Comparison of ENCODE assay signal across 22 mouse cellular contexts in the genomic region with DNA sequence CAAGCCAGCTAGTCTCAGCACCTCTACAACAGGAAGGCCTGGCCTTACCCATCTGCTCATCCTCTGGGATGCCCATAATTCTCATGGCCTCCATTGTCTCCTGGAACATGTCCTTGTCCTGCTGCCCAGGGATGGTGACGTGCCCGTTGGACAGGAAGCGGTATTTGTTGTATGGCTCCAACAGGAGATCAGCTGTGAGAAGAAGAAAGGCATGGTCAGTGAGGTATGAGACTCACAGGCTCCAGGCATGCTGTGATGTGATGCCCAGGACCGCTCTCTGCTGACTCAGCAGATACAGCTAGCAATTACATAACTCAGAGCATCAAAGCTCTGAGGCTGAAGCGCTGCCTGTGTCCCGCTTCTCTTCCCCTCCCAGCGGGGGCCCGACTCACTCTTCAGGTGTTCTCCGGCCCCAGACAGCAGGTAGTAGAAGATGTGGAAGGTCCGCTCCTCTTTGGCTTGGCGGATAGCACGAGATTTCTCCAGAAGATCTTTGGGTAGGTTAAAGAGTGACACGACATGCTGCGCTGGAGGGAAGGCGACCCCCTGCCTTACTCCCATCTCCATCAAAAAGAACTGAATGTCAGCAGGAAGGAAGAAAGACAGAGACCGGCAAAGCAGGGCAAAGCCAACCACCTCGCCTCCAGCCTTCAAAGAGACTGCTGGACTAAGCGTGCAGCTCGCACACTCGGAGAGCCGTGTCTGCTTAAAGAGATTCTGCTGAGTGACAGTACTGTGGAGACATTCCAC. TPM values are rescaled to one million over a fixed set of nuclear protein-coding genes. Genes with fewer than 3 reads are reported as not detected.
DNase-seq lines count a peak whose midpoint lies in the region; ATAC-seq and TF ChIP-seq lines count a peak whose summit lies in the region.
"Had no signal": no experiment of that assay in that cellular context is flagged by ENCODE, and none has a peak within 500 bp of the region (broad histone marks: within the 10 kb centered on the region; RNA-seq: fewer than 3 reads in every experiment).

No protein-coding gene starts in this region.

- H3K4me3 ChIP-seq in layer of hippocampus, adult 2 months, result no peak overlapping the region
- no peak overlapping the region for H3K4me3 ChIP-seq in CH12.LX (replicated peaks in 1 of 3; ENCODE audit: low read depth in 2 of 3, low read length in 2 of 3, poor library complexity in 1 of 3)
- H3K4me3 ChIP-seq in hindbrain, embryonic 14.5 days (replicated peaks; ENCODE audit: low read length), result no peak overlapping the region
- H3K4me3 ChIP-seq: embryonic facial prominence, embryonic 13.5 days; heart, embryonic 15.5 days; hindbrain, embryonic 10.5 days; kidney, embryonic 15.5 days; megakaryocyte, embryonic 14.5 days; neural tube, embryonic 13.5 days had no signal

- no peak for TF ChIP-seq EP300 in CH12.LX (IDR thresholded peaks at IDR 0.05; ENCODE audit: low read length)

- no peaks in the 10 kb centered on the region for H3K27me3 ChIP-seq in CH12.LX (replicated peaks)
- no peaks in the 10 kb centered on the region for H3K27me3 ChIP-seq in hindbrain, embryonic 14.5 days (ENCODE audit: control insufficient read depth, insufficient read depth, low read length)
- H3K27me3 ChIP-seq: embryonic facial prominence, embryonic 13.5 days; heart, embryonic 15.5 days; kidney, embryonic 15.5 days; megakaryocyte, embryonic 14.5 days; neural tube, embryonic 13.5 days had no signal

- dilution Hi-C loops in CH12.LX (cut with MboI; ENCODE audit: extremely low pct_ligation_motif_present, extremely low pct_unique_long_range_greater_than_20kb, low sequenced_read_pairs), result no loop called here

- no peaks in the 10 kb centered on the region for H3K9me3 ChIP-seq in CH12.LX (replicated peaks; ENCODE audit: low read length)
- H3K9me3 ChIP-seq in hindbrain, embryonic 14.5 days (ENCODE audit: control insufficient read depth, low read length), result no peaks in the 10 kb centered on the region
- H3K9me3 ChIP-seq: embryonic facial prominence, embryonic 13.5 days; G1E; heart, embryonic 15.5 days; hindbrain, embryonic 10.5 days; kidney, embryonic 15.5 days; megakaryocyte, embryonic 14.5 days; neural tube, embryonic 13.5 days had no signal

- no peak for TF ChIP-seq POLR2A in CH12.LX (IDR thresholded peaks at IDR 0.05; ENCODE audit: low read depth, low read length)

- H3K9ac ChIP-seq in CH12.LX (ENCODE audit: insufficient read depth, low read depth), result no peak overlapping the region
- H3K9ac ChIP-seq in hindbrain, embryonic 14.5 days, result no peak overlapping the region
- H3K9ac ChIP-seq: embryonic facial prominence, embryonic 13.5 days; heart, embryonic 15.5 days; kidney, embryonic 15.5 days; lung, embryonic 14.5 days; neural tube, embryonic 13.5 days had no signal

- H3K79me2 ChIP-seq in CH12.LX (replicated peaks; ENCODE audit: control insufficient read depth, extremely low read depth, insufficient read depth, poor library complexity, severe bottlenecking), result peaks cover 13% of the 10 kb centered on the region

- DNase-seq in layer of hippocampus, adult 2 months (ENCODE audit: low spot score in 2 of 2), result no peak
- DNase-seq in layer of hippocampus, postnatal 36 days, result no peak
- DNase-seq in CH12.LX (ENCODE audit: extremely low read depth) (no peak), ZHBTc4 (ENCODE audit: low read depth, low spot score) (peak; percentile 59)
- DNase-seq in cerebellum, postnatal 25 days, result peak; percentile 52 to 66
- DNase-seq in kidney, adult 9 months, result no peak
- no peak for DNase-seq in hindbrain, embryonic 14.5 days (ENCODE audit: low spot score)
- DNase-seq in urinary bladder, postnatal 25 days (ENCODE audit: low spot score), result no peak
- DNase-seq: adrenal gland, adult 2 months; heart, adult 18-20 months; lung, embryonic 14.5 days; right cerebral cortex, postnatal 25 days; thymus, postnatal 36 days had no signal

- TF ChIP-seq CTCF in layer of hippocampus, adult 2 months (conservative IDR thresholded peaks at IDR 0.05), result no peak
- TF ChIP-seq CTCF in CH12.LX (conservative IDR thresholded peaks at IDR 0.05 in 1 of 2, IDR thresholded peaks at IDR 0.05 in 1 of 2; ENCODE audit: low read depth in 2 of 2, low read length in 2 of 2), result no peak

- in situ Hi-C loops in CH12.LX (cut with MboI; ENCODE audit: low pct_ligation_motif_present, low pct_unique_long_range_greater_than_20kb, low sequenced_read_pairs), result no loop called here

- TF ChIP-seq RAD21 in CH12.LX (IDR thresholded peaks at IDR 0.05; ENCODE audit: low read depth, low read length), result no peak

- no peak for ATAC-seq in hindbrain, embryonic 14.5 days (ENCODE audit: low FRiP score)

- H3K4me2 ChIP-seq in CH12.LX (ENCODE audit: insufficient read depth, low read depth, poor library complexity, severe bottlenecking), result no peak overlapping the region
- H3K4me2 ChIP-seq in hindbrain, embryonic 14.5 days (replicated peaks), result no peak overlapping the region
- H3K4me2 ChIP-seq: embryonic facial prominence, embryonic 13.5 days; heart, embryonic 15.5 days; kidney, embryonic 15.5 days; lung, embryonic 14.5 days; neural tube, embryonic 13.5 days had no signal

- peaks cover 93 to 100% of the 10 kb centered on the region in 2 experiments for H3K36me3 ChIP-seq in CH12.LX (replicated peaks in 1 of 2; ENCODE audit: control insufficient read depth in 1 of 2, insufficient read depth in 1 of 2, low read length in 1 of 2)
- H3K36me3 ChIP-seq in hindbrain, embryonic 14.5 days (replicated peaks; ENCODE audit: control insufficient read depth, insufficient read depth), result peaks cover 59% of the 10 kb centered on the region

- 87% methylated on average over 21 of the region's 21 CpGs for WGBS in hindbrain, embryonic 14.5 days

- peaks cover 4 to 5% of the 10 kb centered on the region in 2 experiments; a peak in 1 of 4 replicates for H3K4me1 ChIP-seq in CH12.LX (ENCODE audit: control insufficient read depth in 1 of 2, insufficient read depth in 2 of 2)
- H3K4me1 ChIP-seq in hindbrain, embryonic 14.5 days (replicated peaks; ENCODE audit: control insufficient read depth, insufficient read depth, low read length), result no peaks in the 10 kb centered on the region
- H3K4me1 ChIP-seq: hindbrain, embryonic 10.5 days had no signal

- peak overlapping the region; percentile 14; the same call in 1 of the 2 replicates for H3K27ac ChIP-seq in layer of hippocampus, adult 2 months
- no peak overlapping the region for H3K27ac ChIP-seq in CH12.LX (ENCODE audit: insufficient read depth, low read depth)
- no peak overlapping the region for H3K27ac ChIP-seq in hindbrain, embryonic 14.5 days
- H3K27ac ChIP-seq: embryonic facial prominence, embryonic 13.5 days; heart, embryonic 15.5 days; hindbrain, embryonic 10.5 days; kidney, embryonic 15.5 days; neural tube, embryonic 13.5 days had no signal

TF ChIP-seq in CH12.LX, 34 proteins besides CTCF, POLR2A, EP300 and RAD21:
- TF ChIP-seq ETS1 (conservative IDR thresholded peaks at IDR 0.05; ENCODE audit: low read depth, low read length) (no peak), USF1 (IDR thresholded peaks at IDR 0.05; ENCODE audit: low read depth, low read length) (no peak), MAFK (IDR thresholded peaks at IDR 0.05; ENCODE audit: insufficient replicate concordance, low read length) (peak; percentile 89), POLR2AphosphoS2 (IDR thresholded peaks at IDR 0.05; ENCODE audit: low read depth, low read length) (no peak), RCOR1 (conservative IDR thresholded peaks at IDR 0.05; ENCODE audit: low read depth, low read length) (no peak), JUN (IDR thresholded peaks at IDR 0.05; ENCODE audit: insufficient read depth, low read depth, low read length) (no peak), SIN3A (IDR thresholded peaks at IDR 0.05; ENCODE audit: low read length) (no peak)

RNA-seq across cellular contexts. Expression of gene Apol8, which starts 34.0 kb away (rescaled TPM):
- 1 to 10 TPM; 5.7 to 7.4 TPM for total RNA-seq in layer of hippocampus, adult 2 months (2021)
- total RNA-seq in layer of hippocampus, postnatal 36 days (2021), result 1 to 10 TPM; 4.0 to 6.7 TPM
- total RNA-seq in CH12.LX (2012; rRNA removed), result 0.17 TPM in 1 of 2 replicates, not detected in the other
- 0.15 and 0.84 TPM in 2 replicates for total RNA-seq in CH12.LX (2014; rRNA removed)
- polyA plus RNA-seq in CH12.LX (2012; ENCODE audit: insufficient read length, low read depth), result 0.14 and 0.50 TPM in 2 replicates
- not detected in 2 replicates for polyA plus RNA-seq in hindbrain, embryonic 14.5 days (2014; fragmentation: Nextera tagmentation; extraction: Ambion mirVana)
- total RNA-seq: adrenal gland, adult 2 months; heart, adult 18-20 months had no signal
- polyA plus RNA-seq: adrenal gland, adult 2 months; G1E; heart, embryonic 15.5 days; large intestine, adult 2 months; liver, adult 2 months; lung, embryonic 14.5 days; neural tube, embryonic 13.5 days had no signal

RNA-seq across cellular contexts. Expression of gene Myh9, which starts 51.1 kb away (rescaled TPM):
- 10 to 100 TPM; 88.3 to 96.3 TPM for total RNA-seq in layer of hippocampus, adult 2 months (2021)
- 100 to 1,000 TPM in 1 of 2 experiments, 10 to 100 TPM in 1; 92.4 to 103 TPM for total RNA-seq in layer of hippocampus, postnatal 36 days (2021)
- 128 and 146 TPM in 2 replicates for total RNA-seq in CH12.LX (2012; rRNA removed)
- 43.8 and 46.4 TPM in 2 replicates for total RNA-seq in CH12.LX (2014; rRNA removed)
- polyA plus RNA-seq in CH12.LX (2012; ENCODE audit: insufficient read length, low read depth), result 165 and 178 TPM in 2 replicates
- polyA plus RNA-seq in hindbrain, embryonic 14.5 days (2014; fragmentation: Nextera tagmentation; extraction: Ambion mirVana), result 14.4 and 14.6 TPM in 2 replicates

Comparison
In these comparisons a context has a peak if more than half of its experiments do, and no peak if none do; other contexts are left out.
1. DNase-seq: peak in ZHBTc4 (single experiment) and cerebellum, postnatal 25 days (2 of 2); none in layer of hippocampus, adult 2 months (0 of 2), layer of hippocampus, postnatal 36 days (0 of 2), CH12.LX (single experiment), kidney, adult 9 months (single experiment), hindbrain, embryonic 14.5 days (single experiment) and urinary bladder, postnatal 25 days (single experiment).